Mouse (Mus musculus): ENCODE data around the gene Sart3.
A peak's percentile ranks its signal among the peaks of the same experiment; 100 is the strongest.

Sart3 gene

DNA sequence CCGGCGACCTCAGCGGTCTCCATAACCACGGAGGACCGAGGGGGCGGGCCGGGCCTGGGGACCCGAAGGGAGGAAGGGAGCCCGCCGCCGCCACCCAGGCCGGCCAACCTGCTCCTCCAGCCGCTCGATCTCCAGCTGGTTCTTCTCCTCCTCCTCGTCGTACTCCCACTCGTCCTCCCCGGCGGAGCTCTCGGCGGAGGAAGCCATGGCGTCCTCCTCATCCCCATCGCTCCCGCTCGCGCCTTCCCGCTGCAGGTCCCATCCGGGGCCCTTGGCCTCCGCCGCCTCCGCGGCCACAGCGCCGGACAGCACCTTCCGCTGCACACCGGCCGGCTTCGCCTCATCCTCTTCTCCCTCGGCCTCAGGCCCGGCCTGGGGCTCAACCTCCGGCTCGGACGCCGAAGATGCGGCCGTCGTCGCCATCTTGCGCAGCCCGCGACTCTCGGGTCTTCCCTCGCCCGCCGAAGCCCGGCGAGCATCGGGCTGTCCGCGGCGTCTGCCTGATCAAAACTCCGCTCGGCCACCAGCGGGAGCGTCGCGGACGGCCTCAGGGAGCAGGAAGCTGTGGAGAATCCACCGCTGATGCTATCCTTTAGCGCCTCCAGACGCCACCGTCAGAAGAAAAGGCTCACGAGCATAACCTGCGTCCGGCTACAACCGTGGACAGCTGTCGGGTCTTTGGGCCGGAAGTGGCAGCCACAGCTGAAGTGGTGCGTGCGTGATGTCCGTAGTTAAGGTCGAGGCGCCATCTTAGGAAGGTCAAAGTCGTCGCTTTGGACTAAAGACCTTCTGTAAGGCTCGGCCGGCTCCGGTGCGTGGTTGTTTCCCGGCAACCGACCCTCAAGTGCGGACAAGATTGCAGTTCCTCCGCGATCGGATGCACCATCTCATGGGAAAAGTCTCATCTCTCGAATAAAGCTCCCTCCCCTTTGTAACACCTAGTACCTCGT is 822 bp downstream of the Sart3 start:
- peak; percentile 69 to 82 for DNase-seq (ENCODE audit: low read depth in 1 of 2, low spot score in 2 of 2)

DNA sequence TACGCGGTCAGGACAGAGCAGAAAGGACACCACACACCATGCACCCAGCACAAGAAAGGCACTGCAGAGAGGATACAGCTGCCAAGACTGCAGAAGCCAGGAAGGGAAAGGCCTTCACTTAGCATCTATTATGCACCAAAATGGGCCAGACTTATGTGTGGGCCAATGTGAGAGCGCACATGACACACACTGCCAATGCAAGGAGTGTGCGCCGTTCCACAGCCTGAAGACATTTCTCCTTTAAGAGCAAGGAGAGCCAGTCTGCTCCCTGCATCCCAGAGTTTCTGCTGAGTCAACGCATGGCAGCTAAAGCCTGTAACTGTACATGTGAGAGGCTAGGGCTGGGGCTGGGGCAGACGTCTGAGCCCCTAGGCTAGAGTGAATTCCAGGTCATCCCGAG is 3.5 kb downstream of the Sart3 start:
- DNase-seq (ENCODE audit: low read depth in 1 of 2, low spot score in 2 of 2): no peak

DNA sequence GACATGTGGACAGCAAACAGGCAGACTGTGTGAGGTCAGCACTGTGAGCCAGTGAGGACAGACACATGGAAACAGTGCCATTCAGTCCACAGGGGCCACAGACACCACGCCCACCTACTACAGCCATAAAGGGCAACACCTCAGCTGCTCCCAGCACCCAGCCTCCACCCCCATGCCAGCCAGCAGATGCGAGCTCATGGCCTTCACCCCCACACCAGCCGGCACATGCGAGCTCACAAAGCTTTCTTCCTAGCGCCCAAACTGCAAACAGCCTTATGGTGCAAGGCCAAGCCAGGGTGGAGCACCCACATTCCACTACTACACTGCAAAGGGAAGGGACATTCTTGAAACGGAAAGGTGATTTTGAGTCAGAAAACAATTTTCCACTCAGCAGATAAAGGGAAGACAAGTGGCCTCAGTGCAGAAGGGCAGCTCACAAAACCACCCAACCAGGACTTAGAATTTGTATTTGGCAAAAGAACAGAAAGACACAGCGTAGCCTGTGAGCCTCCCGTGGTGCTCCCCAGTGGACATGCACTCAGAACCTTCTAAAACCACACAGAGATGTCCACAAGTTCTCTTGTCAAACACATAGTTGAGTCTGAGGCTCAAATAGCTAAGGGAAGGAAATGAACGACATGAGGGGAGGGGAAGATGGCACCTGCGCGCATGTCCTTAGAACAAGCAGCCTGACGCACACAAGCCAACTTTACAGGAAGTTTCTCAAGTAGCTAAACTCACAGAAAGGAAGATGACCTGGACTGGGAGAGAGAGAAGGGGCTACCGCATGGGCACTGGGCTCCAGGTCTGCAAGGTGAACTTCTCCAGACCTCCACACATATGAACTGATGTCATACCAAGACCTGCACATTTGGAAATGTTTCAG is 6.4 kb downstream of the Sart3 start:
- no peak for DNase-seq (ENCODE audit: low read depth in 1 of 2, low spot score in 2 of 2)

GRCm38 (mm10) chr5:113764426-113764825 is 7.9 kb downstream of the Sart3 start:
- DNase-seq (ENCODE audit: low read depth in 1 of 2, low spot score in 2 of 2): no peak

DNA sequence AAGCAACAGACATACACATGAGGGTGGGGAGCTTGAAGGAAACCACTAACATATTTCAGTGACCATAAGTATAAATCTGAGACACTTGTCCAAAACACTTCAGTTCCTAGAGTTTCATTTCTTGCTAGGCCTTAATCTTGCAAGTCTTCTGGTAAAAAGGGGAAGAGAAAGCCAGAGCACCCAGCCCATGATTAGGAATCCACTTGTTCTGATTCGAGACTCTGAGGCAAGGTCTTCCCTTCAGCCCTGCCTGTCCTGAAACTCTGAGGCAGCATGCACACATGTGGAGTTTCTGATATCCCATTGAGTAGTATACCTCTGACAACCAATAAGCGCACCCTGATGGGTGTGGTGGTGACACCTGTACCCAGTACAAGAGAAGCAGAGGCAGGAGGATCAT is 10.7 kb downstream of the Sart3 start:
- DNase-seq (ENCODE audit: low read depth in 1 of 2, low spot score in 2 of 2): no peak

GRCm38 (mm10) chr5:113755347-113756030 is 16.8 kb downstream of the Sart3 start:
- no peak for DNase-seq (ENCODE audit: low read depth in 1 of 2, low spot score in 2 of 2)

DNA sequence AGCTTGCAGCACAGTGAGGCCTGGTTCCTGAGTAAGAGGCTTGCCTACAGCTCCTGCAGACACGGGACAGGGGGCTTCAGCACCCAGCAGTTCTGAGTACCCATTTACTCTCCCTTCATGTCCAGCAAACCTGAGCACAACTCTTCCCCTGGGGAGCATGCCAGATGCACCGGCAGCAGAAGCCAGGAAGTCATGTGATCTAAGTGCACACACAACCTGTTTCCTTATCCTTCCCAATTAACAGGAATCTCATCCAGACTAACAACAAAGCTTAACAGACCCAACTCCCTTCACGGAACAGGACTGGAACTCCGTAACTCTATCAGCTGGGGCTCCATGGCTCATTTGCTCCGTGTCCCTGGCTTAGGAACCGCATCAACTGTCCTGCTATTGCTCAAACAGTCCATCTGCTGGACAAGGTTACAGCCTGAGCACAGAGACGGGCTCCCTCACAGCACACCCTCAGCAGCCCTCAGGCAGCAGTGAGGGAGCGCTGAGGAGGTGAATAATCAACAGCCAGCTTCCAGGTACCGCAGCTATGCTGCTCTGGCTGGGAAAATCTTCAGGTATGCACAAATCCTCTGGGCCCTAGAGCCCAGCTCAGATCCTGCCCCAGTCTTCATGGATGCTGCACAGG is 20.7 kb downstream of the Sart3 start:
- DNase-seq (ENCODE audit: low read depth in 1 of 2, low spot score in 2 of 2): no peak

DNA sequence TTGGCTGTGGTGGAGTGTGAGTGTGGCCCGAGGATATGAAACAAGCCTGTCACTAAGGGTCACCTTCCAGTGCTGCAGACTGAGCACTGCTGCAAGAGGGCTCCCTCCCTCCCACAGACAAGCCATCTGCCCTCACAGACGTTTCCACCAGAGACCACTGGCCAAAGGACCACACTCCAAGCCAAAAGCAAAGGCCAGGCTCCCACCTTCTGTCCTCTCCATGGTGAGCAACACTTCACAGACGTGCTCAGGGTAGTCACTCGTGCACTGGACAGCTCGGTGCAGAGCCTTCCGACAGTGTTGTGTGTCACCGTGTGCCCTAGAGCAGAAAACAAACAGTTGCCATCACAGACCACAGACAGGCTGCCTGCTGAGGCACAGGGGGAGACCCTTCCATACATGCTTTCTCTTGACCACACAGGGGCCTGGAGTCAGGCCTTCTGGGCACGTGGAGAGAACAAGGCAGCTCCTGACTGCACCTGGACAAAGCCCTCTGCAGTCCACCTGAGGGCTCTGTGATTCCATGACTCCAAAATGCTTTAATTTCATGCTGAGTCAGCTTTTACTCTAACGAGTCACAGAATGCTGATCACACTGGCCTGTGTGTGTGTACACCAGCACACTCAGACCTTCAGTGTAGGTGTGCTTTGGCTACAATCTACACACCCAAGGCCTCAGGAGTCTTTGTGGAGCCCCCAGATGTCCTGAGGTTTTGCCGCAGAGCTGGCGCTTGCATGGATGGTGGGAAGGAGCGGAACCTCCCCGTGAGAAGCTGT is 23.6 kb downstream of the Sart3 start:
- DNase-seq (ENCODE audit: low read depth in 1 of 2, low spot score in 2 of 2): no peak

DNA sequence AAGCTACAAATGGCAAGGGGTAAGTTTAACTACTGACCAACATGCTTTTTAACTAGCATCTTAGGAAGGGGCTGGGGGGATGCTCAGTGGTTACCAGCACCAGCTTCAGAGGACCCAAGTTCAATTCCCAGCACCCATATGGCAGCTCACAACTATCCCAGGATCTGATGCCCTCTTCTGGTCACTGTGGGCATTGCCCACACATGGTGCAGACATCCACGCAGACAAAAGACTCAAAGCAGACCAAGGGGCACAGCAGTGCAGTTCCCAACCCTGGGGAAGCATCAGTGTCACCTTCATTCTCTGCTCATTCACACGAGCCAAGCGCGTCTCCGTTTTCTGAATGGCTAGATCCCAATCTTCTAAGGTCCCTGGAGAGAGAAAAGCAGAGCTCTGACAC is 24.7 kb downstream of the Sart3 start:
- no peak for DNase-seq (ENCODE audit: low read depth in 1 of 2, low spot score in 2 of 2)

DNA sequence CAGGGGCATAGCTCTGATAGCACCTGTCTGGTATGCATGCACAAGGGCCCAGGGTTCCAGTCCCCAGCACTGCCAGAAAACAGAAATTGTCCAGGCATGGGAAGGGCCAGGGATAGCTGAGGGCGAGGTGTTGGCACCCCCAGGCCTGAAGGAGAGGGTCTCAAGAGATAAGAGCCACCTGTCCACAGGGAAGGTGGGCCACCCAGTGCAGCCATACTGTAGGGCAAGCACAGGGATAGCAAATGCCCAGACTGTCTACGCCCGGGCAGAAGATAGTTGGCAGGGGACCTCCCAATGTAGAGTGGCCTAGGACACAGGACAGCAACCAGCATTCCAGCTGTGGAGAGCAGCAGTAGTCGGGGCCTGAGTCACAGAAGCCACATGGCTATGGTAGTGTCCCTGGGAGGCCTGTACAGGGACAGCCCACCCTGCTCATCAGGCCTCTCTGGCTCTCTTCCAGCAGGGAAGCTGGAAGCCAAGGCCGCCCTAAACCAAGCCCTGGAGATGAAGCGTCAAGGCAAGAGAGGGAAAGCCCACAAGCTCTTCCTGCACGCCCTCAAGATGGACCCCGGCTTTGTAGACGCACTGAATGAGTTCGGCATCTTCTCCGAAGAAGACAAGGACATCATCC is 34.6 kb downstream of the Sart3 start:
- DNase-seq (ENCODE audit: low read depth in 1 of 2, low spot score in 2 of 2): no peak

GRCm38 (mm10) chr5:113736522-113737164 is 35.7 kb downstream of the Sart3 start:
- no peak for DNase-seq (ENCODE audit: low read depth in 1 of 2, low spot score in 2 of 2)

- DNase-seq (ENCODE audit: low read depth in 1 of 2, low spot score in 2 of 2): no peak
Observed at GRCm38 (mm10) chr5:113736113-113736502, 36.2 kb downstream of the Sart3 start.

- peak; percentile 63 to 79 for DNase-seq (ENCODE audit: low read depth in 1 of 2, low spot score in 2 of 2)
Observed at GRCm38 (mm10) chr5:113735345-113736112, 36.8 kb downstream of the Sart3 start, which contains the start of gene Ficd. Ficd (plus strand) TSS chr5:113735803.

GRCm38 (mm10) chr5:113735023-113735344 is 37.3 kb downstream of the Sart3 start:
- no peak for DNase-seq (ENCODE audit: low read depth in 1 of 2, low spot score in 2 of 2)

GRCm38 (mm10) chr5:113734376-113734775 is 37.9 kb downstream of the Sart3 start:
- no peak for DNase-seq (ENCODE audit: low read depth in 1 of 2, low spot score in 2 of 2)

- no peak for DNase-seq (ENCODE audit: low read depth in 1 of 2, low spot score in 2 of 2)
Observed at GRCm38 (mm10) chr5:113732182-113732581, 40.1 kb downstream of the Sart3 start.

- DNase-seq (ENCODE audit: low read depth in 1 of 2, low spot score in 2 of 2): no peak
Observed at GRCm38 (mm10) chr5:113731174-113731573, 41.1 kb downstream of the Sart3 start.

GRCm38 (mm10) chr5:113730641-113731121 is 41.6 kb downstream of the Sart3 start:
- DNase-seq (ENCODE audit: low read depth in 1 of 2, low spot score in 2 of 2): no peak
